Mouse (Mus musculus): ENCODE data around the gene Adamts15.

GRCm38 (mm10) chr9:30963780-30964179 is 41.5 kb upstream of the Adamts15 start:
- TF ChIP-seq CTCF (IDR thresholded peaks at IDR 0.05; ENCODE audit: low read depth), result no peak
- no peak for TF ChIP-seq EP300 (optimal IDR thresholded peaks at IDR 0.05)

Data from stomach, postnatal 0 days (tissue).